Mouse (Mus musculus) gastrocnemius, postnatal 4 days (tissue): Measurements from ENCODE around the gene Xrcc5. TPM values are rescaled to one million over a fixed set of nuclear protein-coding genes. Genes with fewer than 3 reads are reported as not detected.

Experiments
- DNase-seq, 2 experiments: peaks; one replicate each; pipeline ENCODE4 v3.0.0; 2021 to 2022; ENCODE audit warnings: low spot score in 2 of 2, mixed read lengths in 2 of 2
- total RNA-seq, 2 experiments: library from RNA; stranded (reverse); gene quantifications; 2 replicates each; pipeline ENCODE4 v1.2.3; 2021

The Xrcc5 gene
- total RNA-seq, 2 experiments from 2014 or later = 18.1 to 19.6 TPM

DNA sequence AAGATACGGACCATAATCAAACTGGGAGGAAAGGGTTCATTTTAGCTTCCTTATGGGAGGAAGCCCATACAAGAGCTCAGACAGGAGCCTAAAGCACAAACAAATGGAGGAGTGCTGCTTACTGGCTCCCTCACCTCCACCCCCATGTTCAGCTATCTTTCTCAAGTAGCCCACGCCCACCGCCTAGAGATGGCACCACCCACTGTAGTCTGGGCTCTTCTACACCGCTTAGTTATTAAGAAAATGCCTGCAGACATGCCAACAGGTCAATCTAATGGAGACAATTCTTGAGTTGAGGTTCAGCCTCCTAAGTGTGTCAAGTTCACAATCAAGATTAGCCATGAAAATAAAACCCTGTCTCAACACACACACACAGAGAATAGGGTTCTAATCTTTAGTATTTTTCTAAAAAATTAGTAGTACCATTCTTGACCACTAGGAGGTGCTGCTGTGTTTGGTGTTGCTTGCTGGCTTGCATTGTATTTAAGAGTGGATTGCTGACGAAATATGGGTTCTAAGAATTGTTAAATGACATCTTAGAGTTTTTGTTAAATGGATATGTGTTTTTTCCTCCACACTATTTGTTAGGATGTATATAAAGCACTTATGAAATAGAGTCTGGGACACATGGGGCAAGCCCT, 6.3 kb downstream of the Xrcc5 start:
- no peak for DNase-seq

DNA sequence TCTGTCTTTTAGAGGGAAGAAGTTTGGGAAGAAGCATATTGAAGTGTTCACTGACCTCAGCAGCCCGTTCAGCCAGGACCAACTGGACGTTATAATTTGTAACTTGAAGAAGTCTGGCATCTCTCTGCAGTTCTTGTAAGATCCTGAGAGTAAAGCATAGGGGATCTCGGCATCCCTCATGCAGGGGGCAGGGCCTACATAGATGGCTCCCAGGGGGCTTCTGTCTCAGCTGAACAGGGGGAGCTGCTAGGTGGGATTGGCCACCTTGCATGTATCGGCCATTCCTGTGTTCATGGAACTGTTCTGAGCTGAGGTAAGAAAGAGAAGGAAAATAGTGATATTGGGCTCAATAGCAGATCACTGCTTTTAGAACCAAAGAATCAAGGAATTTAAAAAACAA, 8.2 kb downstream of the Xrcc5 start:
- no peak for DNase-seq

- DNase-seq = no peak
Observed at GRCm38 (mm10) chr1:72316409-72316808, 9.2 kb downstream of the Xrcc5 start.

DNA sequence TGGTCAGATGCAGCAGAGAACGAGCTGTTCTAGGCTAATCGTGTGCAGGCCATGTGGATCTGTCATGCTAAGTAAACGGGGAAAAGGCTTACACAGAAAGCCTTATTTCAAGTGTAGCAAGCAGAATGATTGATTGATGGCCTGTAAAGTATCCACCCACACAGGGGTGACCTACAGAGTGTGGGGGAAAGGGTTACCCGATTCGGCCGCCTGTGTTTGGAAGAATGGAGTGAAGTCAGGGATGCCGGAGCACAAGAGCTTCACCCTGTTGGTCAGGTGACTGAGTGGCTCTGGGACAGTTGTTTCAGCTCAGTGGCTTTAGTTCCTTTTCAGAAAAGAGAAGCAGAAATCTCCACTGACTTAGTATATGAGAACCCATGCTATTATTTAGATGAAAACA, 9.7 kb downstream of the Xrcc5 start:
- DNase-seq = no peak

DNA sequence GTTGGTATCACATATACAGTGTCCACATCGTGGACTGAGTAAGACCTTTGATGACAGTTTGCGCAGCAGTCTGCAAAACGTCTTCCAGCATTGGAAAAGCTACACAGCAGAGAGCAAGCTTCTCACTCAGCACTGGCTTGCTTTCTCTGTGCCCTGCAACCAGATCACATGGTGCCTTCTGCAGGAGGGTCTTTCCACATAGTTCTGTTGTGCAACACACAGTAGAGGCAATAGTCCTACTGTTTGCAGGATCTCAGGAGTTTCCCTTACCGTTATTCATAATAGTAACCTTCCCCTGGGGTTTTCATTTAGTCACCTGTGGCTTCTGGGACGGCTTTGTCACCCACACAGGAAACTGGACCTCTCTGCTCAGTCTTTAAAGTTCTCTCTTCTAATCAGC, 13.5 kb downstream of the Xrcc5 start:
- DNase-seq = no peak

DNA sequence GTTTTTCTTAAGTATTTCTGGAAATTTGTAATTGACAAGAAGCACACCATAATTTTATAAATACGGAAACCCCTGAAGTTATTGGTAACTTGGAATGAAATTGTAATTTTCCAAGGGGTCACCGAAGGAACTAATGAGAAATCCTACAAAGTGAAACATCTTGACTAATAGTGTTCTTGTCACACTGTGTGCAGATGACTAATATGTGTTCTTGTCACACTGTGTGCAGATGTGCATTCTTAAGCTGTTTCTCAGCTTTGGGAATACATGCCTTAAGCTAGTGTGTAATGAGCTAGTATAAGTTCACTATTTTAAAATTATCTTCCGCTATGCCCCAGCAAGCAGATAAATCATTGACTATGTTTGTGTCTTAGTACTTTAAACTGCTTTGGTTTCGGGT, 16.0 kb downstream of the Xrcc5 start:
- no peak for DNase-seq

DNA sequence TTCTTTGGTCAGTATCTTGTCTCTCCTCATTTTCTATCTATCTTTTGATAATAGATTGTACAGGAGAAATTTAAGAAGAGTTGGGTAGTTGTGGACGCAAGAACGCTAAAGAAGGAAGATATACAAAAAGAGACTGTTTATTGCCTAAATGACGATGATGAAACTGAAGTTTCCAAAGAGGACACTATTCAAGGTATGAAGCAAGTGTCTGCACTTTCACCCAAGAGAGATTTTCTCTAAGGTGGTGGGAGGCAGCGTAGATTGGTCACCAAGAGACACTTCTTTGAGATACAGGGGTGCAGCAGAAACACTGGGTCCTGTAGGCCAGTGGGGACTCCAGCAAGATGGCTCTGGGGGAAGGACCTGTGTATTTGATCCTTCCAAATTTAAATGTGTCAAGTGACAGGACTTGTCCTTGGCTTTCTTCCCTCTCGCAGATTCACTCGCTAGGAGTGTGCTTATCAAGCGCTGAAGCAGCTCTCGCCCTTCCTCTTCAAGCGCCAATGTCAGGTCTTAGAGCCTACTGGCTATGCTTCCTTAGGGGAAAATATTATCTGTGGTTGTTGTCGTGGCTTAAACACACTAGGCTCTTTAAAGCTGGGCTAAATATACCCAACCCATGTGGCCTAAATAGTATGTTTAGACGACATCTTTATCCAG, 19.1 kb downstream of the Xrcc5 start:
- no peak for DNase-seq

- no peak for DNase-seq
Observed at GRCm38 (mm10) chr1:72334807-72335206, 27.6 kb downstream of the Xrcc5 start.

DNA sequence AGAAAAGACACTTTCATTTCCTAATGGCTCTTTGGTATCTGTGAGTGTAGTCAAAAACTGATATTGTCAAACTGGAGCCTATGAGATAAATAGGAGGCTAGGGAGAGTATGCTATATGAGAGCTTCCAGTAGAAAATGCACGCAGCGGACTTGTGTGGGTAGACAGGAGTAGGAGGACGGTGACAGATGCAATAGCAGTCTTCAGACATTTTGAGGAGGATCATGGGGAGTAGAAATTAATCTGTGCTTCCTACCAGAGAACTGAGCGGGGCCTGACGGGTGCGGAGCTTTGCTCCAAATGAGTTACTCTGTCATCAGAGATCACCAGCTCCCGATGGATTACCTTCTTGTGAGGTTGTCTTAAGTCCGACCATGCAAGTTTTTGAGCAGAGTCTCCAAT, 29.6 kb downstream of the Xrcc5 start:
- no peak for DNase-seq

GRCm38 (mm10) chr1:72338341-72338740, 31.1 kb downstream of the Xrcc5 start:
- DNase-seq = no peak

GRCm38 (mm10) chr1:72347873-72348272, 40.7 kb downstream of the Xrcc5 start:
- DNase-seq = no peak

- no peak for DNase-seq
Observed at GRCm38 (mm10) chr1:72354856-72355255, 47.6 kb downstream of the Xrcc5 start.

DNA sequence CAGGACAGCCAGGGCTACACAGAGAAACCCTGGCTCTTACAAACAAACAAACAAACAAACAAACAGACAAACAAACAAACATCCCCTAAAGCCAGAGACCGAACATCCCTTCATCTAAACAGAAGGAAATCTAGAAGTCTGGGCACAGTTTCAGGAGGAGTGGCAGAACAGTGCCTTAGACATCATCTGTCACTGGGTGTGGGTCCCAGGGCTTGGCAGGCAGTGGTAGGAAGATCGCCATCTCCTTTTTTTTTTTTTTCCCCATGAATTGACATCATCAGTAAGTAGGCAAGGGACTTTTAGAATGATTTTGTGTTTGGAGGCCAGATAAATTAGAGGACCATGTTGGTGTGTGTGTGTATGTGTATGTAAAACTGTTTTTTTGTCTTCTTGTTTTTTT, 51.0 kb downstream of the Xrcc5 start:
- DNase-seq = no peak

DNA sequence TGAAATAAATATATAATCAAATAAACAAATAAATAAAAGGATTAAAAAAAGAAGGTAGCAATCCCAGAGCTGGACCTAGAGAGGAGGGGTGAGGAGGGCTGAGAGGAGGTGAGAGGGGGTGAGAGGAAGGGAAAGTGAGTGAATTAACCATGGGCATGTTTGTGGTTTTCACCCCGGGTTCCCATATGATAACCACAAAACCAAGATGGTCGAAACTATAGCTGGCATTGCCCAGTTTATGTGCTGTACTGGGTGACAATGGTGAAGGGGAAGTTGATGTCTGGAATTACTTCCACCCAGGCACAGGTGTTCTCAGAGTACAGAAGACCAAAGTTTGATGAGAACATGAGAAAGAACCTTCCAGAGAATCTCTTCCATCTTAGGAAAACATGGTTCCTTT, 52.2 kb downstream of the Xrcc5 start:
- no peak for DNase-seq

DNA sequence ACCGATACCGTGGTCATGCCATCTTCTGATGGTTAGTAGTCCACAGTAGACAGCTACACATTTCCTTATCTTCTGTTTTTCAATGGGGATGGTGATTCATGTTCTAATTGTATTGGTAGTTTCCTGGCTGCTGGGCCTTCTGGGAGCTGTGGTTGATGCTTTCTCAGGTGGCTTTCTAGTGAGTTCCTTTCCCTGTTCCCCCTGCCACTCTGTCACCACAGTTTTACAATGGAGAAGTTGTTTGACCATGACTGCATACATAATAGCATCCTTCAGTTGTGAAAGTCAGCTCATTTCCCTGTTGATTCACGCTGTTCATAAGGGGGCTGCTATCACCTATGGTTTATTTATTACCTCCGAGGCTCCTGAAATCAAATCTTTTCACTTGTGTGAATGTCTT, 53.6 kb downstream of the Xrcc5 start:
- DNase-seq = no peak

DNA sequence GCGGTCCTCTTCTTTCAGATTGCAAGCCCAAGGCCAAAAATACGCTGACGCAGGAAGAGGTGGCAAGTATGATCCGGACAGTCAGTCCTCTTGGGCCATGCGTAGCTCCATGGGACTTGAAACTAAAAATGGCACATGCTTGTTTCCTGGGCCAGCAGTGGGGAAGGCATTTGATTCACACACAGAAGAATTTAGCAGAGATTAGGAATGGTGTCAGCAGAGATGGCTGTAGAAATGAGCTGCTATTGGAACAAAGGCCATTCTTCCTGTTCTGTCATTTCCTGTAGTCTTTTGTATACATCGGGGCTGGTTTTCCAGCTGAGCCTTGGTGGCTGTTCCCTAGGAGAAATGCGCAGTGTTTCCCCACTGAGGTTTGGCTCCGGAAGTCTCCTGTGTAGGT, 57.4 kb downstream of the Xrcc5 start:
- DNase-seq = no peak

DNA sequence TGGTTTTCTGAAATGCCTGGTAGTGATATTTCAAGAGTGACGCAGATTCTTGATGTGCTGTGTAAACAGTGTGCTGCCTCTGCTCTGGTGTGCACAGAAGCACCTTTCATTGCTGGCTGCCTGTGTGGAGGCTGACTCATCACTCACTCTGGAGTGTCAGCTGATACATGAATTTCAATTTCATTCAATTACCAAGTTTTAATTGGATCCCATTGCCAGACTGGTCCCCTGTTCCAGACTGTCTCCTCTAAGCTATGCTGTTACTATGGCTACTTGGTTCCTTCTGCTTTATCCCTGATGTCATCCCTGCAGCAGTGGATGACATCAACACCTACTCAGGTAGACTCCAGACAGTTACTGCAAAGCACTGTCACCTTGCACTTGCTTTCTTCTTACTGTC, 65.3 kb downstream of the Xrcc5 start:
- DNase-seq = no peak

DNA sequence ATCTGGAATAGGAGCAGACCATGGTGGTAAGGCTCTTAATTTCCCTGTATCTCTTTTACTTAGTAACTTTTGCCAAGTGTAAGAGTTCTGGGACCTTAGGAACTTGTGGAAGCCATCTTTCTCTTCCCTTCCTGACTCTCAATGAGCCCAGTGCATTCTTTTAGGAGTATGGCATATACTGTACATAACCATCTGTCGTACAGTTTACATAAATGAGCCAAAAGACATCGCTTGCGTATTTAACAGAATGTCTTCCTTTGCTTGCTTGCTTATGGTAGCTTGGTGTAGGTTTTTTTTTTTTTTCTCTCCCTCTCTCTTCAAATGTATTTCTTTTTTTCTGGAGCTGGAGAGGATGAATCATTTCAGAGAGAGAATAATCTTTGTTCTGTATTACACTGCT, 65.7 kb downstream of the Xrcc5 start:
- no peak for DNase-seq

GRCm38 (mm10) chr1:72373648-72374047, 66.4 kb downstream of the Xrcc5 start:
- no peak for DNase-seq

- no peak for DNase-seq
Observed at GRCm38 (mm10) chr1:72374049-72374448, 66.8 kb downstream of the Xrcc5 start.

DNA sequence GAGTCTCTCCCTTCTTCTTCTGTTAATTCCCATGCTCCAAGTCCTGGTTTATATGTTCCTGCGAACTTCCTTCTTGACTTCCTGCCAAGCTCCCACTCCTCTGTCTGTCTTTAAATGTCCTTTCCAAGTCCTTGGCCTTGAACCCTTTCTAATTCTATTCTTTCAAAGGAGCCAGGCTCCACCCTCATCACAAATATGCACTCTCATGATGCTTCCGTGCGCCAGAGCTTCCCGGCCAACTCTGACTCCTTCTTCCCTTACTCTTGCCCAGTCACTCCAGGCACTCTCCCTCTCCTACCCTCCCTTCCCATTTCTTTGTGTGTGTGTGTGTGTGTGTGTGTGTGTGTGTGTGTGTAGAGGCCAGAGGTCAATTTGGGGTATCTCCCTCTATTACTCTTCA, 70.9 kb downstream of the Xrcc5 start:
- DNase-seq = no peak

DNA sequence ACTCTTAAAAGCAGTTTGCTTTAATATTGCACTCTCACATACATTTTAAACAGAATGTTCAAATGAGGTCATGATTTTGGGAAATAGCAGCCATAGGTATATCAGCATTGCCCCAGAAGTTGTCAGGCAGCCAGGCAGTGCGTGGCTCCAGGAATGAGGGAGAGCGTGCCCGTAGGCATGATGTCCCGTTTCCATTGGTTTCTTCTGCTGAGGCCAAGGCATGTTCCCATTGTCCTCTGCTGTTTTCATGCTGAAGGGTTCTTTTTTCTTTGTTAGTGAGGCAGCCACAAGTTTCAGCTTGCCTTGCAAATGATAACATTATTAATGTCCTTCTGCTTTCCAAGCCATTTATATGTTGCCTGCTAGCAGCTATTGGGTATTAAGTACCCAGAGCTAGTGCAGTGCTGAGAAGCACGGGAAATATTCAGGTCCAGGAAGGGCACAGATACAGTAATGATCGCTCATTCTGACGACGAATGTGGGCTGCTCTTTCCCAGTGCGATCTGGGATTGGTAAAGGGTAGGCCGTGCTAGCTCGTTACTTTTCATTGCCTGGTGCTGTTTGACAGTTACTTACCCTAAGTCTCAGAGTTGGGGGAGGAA, 72.6 kb downstream of the Xrcc5 start:
- DNase-seq = no peak

DNA sequence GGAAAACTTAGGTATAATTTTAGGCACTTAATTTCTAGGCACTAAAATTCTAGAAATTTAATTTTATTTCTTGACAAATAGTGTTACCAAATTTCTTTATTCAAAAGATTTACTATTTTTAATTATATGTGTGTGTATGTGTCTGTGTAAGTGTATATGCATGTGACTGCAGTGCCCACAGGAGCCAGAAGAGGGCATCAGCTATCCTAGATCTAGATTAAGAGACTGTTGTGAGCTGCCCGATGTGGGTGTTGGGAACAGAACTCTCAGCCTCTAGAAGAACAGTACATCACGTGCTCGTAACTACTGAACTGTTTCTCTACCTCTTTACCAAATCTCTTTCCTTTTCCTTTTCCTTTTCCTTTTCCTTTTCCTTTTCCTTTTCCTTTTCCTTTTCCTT, 73.3 kb downstream of the Xrcc5 start:
- DNase-seq = no peak
